ENCODE assay signal across 16 mouse cellular contexts in the genomic region with DNA sequence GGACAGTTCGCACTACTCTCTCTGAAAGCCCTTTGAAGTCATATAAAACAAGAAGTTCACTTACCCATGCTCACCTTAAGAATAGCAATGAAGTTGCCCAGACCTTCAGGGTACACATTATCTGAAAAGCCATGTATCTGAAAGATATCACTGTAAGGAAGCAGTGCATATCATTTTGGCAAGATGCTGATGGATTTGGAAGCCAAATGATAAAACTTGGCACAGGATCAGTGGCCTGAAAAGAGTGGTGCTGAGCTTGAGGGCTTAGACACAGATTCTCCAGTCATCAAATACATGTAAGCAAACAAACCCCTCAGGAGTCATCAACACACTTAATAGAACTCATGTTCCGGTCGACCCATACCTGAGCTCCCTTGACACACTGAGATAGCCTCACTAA.
"Had no signal": no experiment of that assay in that cellular context is flagged by ENCODE, and none has a peak within 500 bp of the region (broad histone marks: within the 10 kb centered on the region; RNA-seq: fewer than 3 reads in every experiment).

No protein-coding gene starts in this region.

- H3K4me2 ChIP-seq: lung, embryonic 15.5 days; midbrain, embryonic 12.5 days; neural tube, embryonic 12.5 days; stomach, embryonic 15.5 days had no signal

- H3K27ac ChIP-seq: lung, embryonic 15.5 days; midbrain, embryonic 10.5 days; midbrain, embryonic 12.5 days; neural tube, embryonic 12.5 days; stomach, embryonic 15.5 days; stomach, postnatal 0 days had no signal

- H3K4me1 ChIP-seq: midbrain, embryonic 10.5 days; midbrain, embryonic 12.5 days; stomach, embryonic 15.5 days had no signal

- H3K9ac ChIP-seq: lung, embryonic 15.5 days; midbrain, embryonic 12.5 days; neural tube, embryonic 12.5 days; stomach, embryonic 15.5 days had no signal

- H3K36me3 ChIP-seq: lung, embryonic 15.5 days; midbrain, embryonic 10.5 days; midbrain, embryonic 12.5 days; neural tube, embryonic 12.5 days; stomach, embryonic 15.5 days had no signal

- ATAC-seq: lung, postnatal 0 days; midbrain, embryonic 16.5 days had no signal

- H3K4me3 ChIP-seq: lung, embryonic 15.5 days; midbrain, embryonic 10.5 days; midbrain, embryonic 12.5 days; neural tube, embryonic 12.5 days; stomach, embryonic 15.5 days had no signal

- H3K27me3 ChIP-seq: lung, embryonic 15.5 days; midbrain, embryonic 12.5 days; neural tube, embryonic 12.5 days; stomach, embryonic 15.5 days had no signal

- DNase-seq: lung, adult 18-20 months; lung, postnatal 14 days; lung, postnatal 4 days; midbrain, embryonic 14.5 days; right cerebral cortex, postnatal 14 days; thymus, adult 2 months; thymus, postnatal 25 days; thymus, postnatal 4 days had no signal

- H3K9me3 ChIP-seq: lung, embryonic 15.5 days; midbrain, embryonic 10.5 days; midbrain, embryonic 12.5 days; neural tube, embryonic 12.5 days; stomach, embryonic 15.5 days had no signal
